21 mouse cellular contexts compared by ENCODE assay signal in genomic region chr3:90617586-90617985, GRCm38 (mm10). TPM values are rescaled to one million over a fixed set of nuclear protein-coding genes. Genes with fewer than 3 reads are reported as not detected.
DNase-seq lines count a peak whose midpoint lies in the region; ATAC-seq and TF ChIP-seq lines count a peak whose summit lies in the region.
"Had no signal": no experiment of that assay in that cellular context is flagged by ENCODE, and none has a peak within 500 bp of the region (broad histone marks: within the 10 kb centered on the region; RNA-seq: fewer than 3 reads in every experiment).

No protein-coding gene starts in this region.

- no peaks in the 10 kb centered on the region for H3K4me1 ChIP-seq in kidney, adult 2 months (ENCODE audit: control insufficient read depth, insufficient read depth, low read length)
- H3K4me1 ChIP-seq in E14TG2a.4 (replicated peaks; ENCODE audit: low read depth, low read length) = peaks cover 41% of the 10 kb centered on the region

- no peaks in the 10 kb centered on the region for H3K36me3 ChIP-seq in kidney, adult 2 months (ENCODE audit: control insufficient read depth, insufficient read depth, low read length)
- no peaks in the 10 kb centered on the region for H3K36me3 ChIP-seq in E14TG2a.4 (ENCODE audit: insufficient read depth, low read length)
- H3K36me3 ChIP-seq: embryonic facial prominence, embryonic 15.5 days; hindbrain, embryonic 12.5 days; limb, embryonic 13.5 days; midbrain, embryonic 13.5 days; neural tube, embryonic 12.5 days had no signal

- H3K9me3 ChIP-seq in E14TG2a.4 (ENCODE audit: low read length) = no peaks in the 10 kb centered on the region
- H3K9me3 ChIP-seq: embryonic facial prominence, embryonic 15.5 days; hindbrain, embryonic 12.5 days; midbrain, embryonic 13.5 days; neural tube, embryonic 12.5 days had no signal

- ATAC-seq in granulocyte monocyte progenitor cell, adult 5-6 weeks (replicated peaks; ENCODE audit: poor library complexity, severe bottlenecking) = peak; percentile 43
- ATAC-seq: forebrain, embryonic 14.5 days; midbrain, embryonic 13.5 days had no signal

- no peak overlapping the region for H3K4me3 ChIP-seq in kidney, adult 2 months (ENCODE audit: insufficient read depth, low read depth, low read length)
- H3K4me3 ChIP-seq in E14TG2a.4 (replicated peaks; ENCODE audit: low read length) = no peak overlapping the region
- H3K4me3 ChIP-seq: embryonic facial prominence, embryonic 15.5 days; hindbrain, embryonic 12.5 days; limb, embryonic 13.5 days; midbrain, embryonic 13.5 days; neural tube, embryonic 12.5 days had no signal

- TF ChIP-seq CTCF in kidney, adult 2 months (conservative IDR thresholded peaks at IDR 0.05; ENCODE audit: insufficient read depth, insufficient read length, low read depth, low read length) = 0 out of 2 replicates have a peak, but pooled peaks have one; percentile 6
- TF ChIP-seq CTCF in E14TG2a.4 (conservative IDR thresholded peaks at IDR 0.05; ENCODE audit: low read length) = peak; percentile 65

- no peak for DNase-seq in kidney, adult 2 months
- DNase-seq in kidney, postnatal 25 days = no peak
- DNase-seq in 416B (ENCODE audit: low read depth) = peak; percentile 56
- DNase-seq in layer of hippocampus, adult 11-12 months (ENCODE audit: low spot score) = no peak
- no peak for DNase-seq in Muller cell, postnatal 12 days (ENCODE audit: inconsistent ontology term)
- no peak for DNase-seq in right cerebral cortex, postnatal 14 days
- DNase-seq: adrenal gland, adult 8-10 months; cerebellum, postnatal 25 days; kidney, adult 9 months; layer of hippocampus, postnatal 36 days had no signal

- no peak for TF ChIP-seq POLR2A in kidney, adult 2 months (IDR thresholded peaks at IDR 0.05; ENCODE audit: low read depth, low read length)

- no peaks in the 10 kb centered on the region for H3K27me3 ChIP-seq in kidney, adult 2 months (replicated peaks; ENCODE audit: control insufficient read depth, insufficient read depth, low read length)
- H3K27me3 ChIP-seq in E14TG2a.4 (ENCODE audit: insufficient read depth, low read length) = peaks cover 15% of the 10 kb centered on the region
- H3K27me3 ChIP-seq: embryonic facial prominence, embryonic 15.5 days had no signal

- H3K27ac ChIP-seq in kidney, adult 2 months (ENCODE audit: insufficient read depth, low read depth, low read length) = no peak overlapping the region
- H3K27ac ChIP-seq: embryonic facial prominence, embryonic 15.5 days; hindbrain, embryonic 12.5 days; limb, embryonic 13.5 days; midbrain, embryonic 13.5 days; neural tube, embryonic 12.5 days had no signal

- WGBS in kidney, adult 2 months = 30% methylated on average over 1 of the region's 1 CpGs

RNA-seq across cellular contexts. Expression of gene S100a6, which starts 4.9 kb away (rescaled TPM):
- polyA plus RNA-seq in kidney, adult 2 months (2012; rRNA removed) = 95.8 and 129 TPM in 2 replicates
- total RNA-seq in granulocyte monocyte progenitor cell, adult 5-6 weeks (2014; fragmentation: Nextera tagmentation) = 3.6 and 13.4 TPM in 2 replicates
- 13.0 and 18.6 TPM in 2 replicates for total RNA-seq in granulocyte monocyte progenitor cell, adult 5-6 weeks (2017)

RNA-seq across cellular contexts. Expression of gene S100a5, which starts 9.3 kb away (rescaled TPM):
- polyA plus RNA-seq in kidney, adult 2 months (2012; rRNA removed) = not detected in 2 replicates
- not detected in 2 replicates for total RNA-seq in granulocyte monocyte progenitor cell, adult 5-6 weeks (2014; fragmentation: Nextera tagmentation)
- total RNA-seq in granulocyte monocyte progenitor cell, adult 5-6 weeks (2017) = not detected in 2 replicates
- total RNA-seq: adrenal gland, adult 8-10 months; layer of hippocampus, postnatal 36 days had no signal
- polyA plus RNA-seq: forebrain, embryonic 14.5 days; heart, embryonic 14.5 days; hindbrain, embryonic 12.5 days; limb, embryonic 13.5 days; lung, embryonic 16.5 days; midbrain, embryonic 13.5 days; neural tube, embryonic 12.5 days had no signal

RNA-seq across cellular contexts. Expression of gene S100a4, which starts 14.0 kb away (rescaled TPM):
- 10.3 and 16.9 TPM in 2 replicates for polyA plus RNA-seq in kidney, adult 2 months (2012; rRNA removed)
- total RNA-seq in granulocyte monocyte progenitor cell, adult 5-6 weeks (2014; fragmentation: Nextera tagmentation) = 20.4 and 46.6 TPM in 2 replicates
- 21.0 and 41.8 TPM in 2 replicates for total RNA-seq in granulocyte monocyte progenitor cell, adult 5-6 weeks (2017)

RNA-seq across cellular contexts. Expression of gene Gm42674, which starts 15.9 kb away (rescaled TPM):
- polyA plus RNA-seq in kidney, adult 2 months (2012; rRNA removed) = not detected in 2 replicates
- not detected in 2 replicates for total RNA-seq in granulocyte monocyte progenitor cell, adult 5-6 weeks (2014; fragmentation: Nextera tagmentation)
- not detected in 2 replicates for total RNA-seq in granulocyte monocyte progenitor cell, adult 5-6 weeks (2017)
- total RNA-seq: adrenal gland, adult 8-10 months; gastrocnemius, adult 8-10 months; layer of hippocampus, postnatal 36 days had no signal
- polyA plus RNA-seq: embryonic facial prominence, embryonic 15.5 days; forebrain, embryonic 14.5 days; heart, embryonic 14.5 days; hindbrain, embryonic 12.5 days; limb, embryonic 13.5 days; lung, embryonic 16.5 days; midbrain, embryonic 13.5 days; neural tube, embryonic 12.5 days had no signal

RNA-seq across cellular contexts. Expression of gene S100a2, which starts 27.5 kb away (rescaled TPM):
- polyA plus RNA-seq in kidney, adult 2 months (2012; rRNA removed) = not detected in 2 replicates
- not detected in 2 replicates for total RNA-seq in granulocyte monocyte progenitor cell, adult 5-6 weeks (2014; fragmentation: Nextera tagmentation)
- total RNA-seq in granulocyte monocyte progenitor cell, adult 5-6 weeks (2017) = not detected in 2 replicates
- total RNA-seq: adrenal gland, adult 8-10 months; gastrocnemius, adult 8-10 months; layer of hippocampus, postnatal 36 days had no signal
- polyA plus RNA-seq: embryonic facial prominence, embryonic 15.5 days; forebrain, embryonic 14.5 days; heart, embryonic 14.5 days; hindbrain, embryonic 12.5 days; limb, embryonic 13.5 days; lung, embryonic 16.5 days; midbrain, embryonic 13.5 days; neural tube, embryonic 12.5 days had no signal
